Mouse (Mus musculus): ENCODE results near the gene Serp2. TPM values are rescaled to one million over a fixed set of nuclear protein-coding genes. Genes with fewer than 3 reads are reported as not detected.

The Serp2 gene
- total and polyA plus RNA-seq, 2 experiments from 2014 or later = 199 to 271 TPM

DNA sequence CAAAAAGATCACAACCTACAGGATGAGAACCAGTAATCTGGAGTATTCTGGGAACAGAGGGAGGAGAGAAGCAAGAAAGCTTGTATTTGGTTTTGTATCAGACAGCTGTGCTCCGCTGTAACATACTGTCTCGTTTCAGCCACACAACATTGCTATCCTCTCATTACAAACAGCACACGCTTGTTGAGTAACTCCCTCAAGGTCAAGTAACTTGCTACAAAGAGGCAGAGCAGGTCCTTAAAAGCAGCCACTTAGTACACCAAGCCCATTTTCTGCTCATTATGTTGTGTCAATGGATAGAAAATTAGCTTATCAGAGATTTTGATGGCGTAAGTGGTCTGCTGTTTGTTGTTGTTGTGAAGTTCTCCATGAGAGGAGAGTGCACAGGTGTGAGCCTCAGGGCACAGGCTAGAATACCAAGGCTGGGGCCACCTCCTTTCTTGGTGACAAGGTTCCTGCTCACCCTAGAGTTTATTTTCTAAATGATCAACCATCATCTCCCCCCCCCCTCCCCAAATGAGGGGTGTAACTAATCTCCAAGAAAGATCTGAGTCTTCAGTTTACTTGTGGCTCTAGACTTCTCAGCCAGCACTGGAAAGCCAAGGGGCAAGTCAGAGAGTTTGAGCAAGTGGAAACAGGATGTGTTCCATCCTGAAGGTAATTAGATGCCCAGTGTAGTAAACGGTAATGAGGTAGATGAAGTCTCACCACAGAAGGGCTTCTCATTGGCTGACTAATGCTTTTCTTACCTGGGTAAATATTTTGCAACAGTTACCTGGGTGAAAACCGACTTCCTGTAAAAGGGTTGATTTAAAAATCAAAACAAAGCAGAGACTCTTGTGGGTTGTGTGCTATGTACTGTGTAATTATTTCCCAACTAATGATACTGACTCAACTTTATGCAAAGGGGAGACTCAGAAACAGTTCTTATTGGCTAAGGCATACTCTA is 25.6 kb upstream of the Serp2 start:
- H3K9ac ChIP-seq (replicated peaks; ENCODE audit: low read length, poor library complexity, severe bottlenecking) = no peak overlapping the region
- no peaks in the 10 kb centered on the region for H3K27me3 ChIP-seq (ENCODE audit: insufficient read depth, low read length)
- H3K36me3 ChIP-seq (ENCODE audit: insufficient read depth, low read length) = no peaks in the 10 kb centered on the region
- DNase-seq (ENCODE audit: low spot score) (no peak), ATAC-seq (ENCODE audit: low FRiP score) (no peak)
- no peak overlapping the region for H3K27ac ChIP-seq (ENCODE audit: low read depth, low read length)
- whole genome bisulfite sequencing = 89% methylated on average over 6 of the region's 6 CpGs
- H3K4me2 ChIP-seq (ENCODE audit: low read depth, low read length, poor library complexity, severe bottlenecking) = no peak overlapping the region
- H3K9me3 ChIP-seq (ENCODE audit: low read length) = no peaks in the 10 kb centered on the region
- no peak overlapping the region for H3K4me3 ChIP-seq (ENCODE audit: low read depth, low read length)
- H3K4me1 ChIP-seq (ENCODE audit: insufficient read depth, low read length) = no peaks in the 10 kb centered on the region
- TF ChIP-seq CTCF (IDR thresholded peaks at IDR 0.05) = no peak

DNA sequence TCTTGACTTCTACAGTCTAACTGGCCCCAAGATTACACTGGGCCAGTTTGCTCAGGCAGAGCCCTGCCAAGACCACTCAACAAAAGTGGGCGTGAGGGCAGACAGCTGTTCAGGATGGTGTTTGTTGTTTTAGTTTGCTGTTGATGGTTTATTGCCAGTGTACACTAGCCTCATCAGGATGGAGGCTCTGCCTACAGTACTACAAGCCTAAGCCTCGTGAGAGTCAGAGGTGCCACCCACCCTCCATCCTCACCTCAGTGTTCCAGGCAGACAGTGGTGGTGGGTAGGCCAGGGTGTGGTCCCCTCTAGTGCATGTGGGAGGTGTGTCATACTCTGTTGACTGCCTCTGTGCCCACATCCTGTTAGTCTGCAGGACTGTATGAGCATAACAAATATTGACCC is 23.0 kb upstream of the Serp2 start:
- DNase-seq (ENCODE audit: low spot score) = no peak
- Histone ChIP-seq H3K4me3 (ENCODE audit: low read depth, low read length) (no peak overlapping the region), H3K4me2 (ENCODE audit: low read depth, low read length, poor library complexity, severe bottlenecking) (no peak overlapping the region), H3K36me3 (ENCODE audit: insufficient read depth, low read length) (no peaks in the 10 kb centered on the region), H3K9ac (replicated peaks; ENCODE audit: low read length, poor library complexity, severe bottlenecking) (no peak overlapping the region), H3K4me1 (ENCODE audit: insufficient read depth, low read length) (no peaks in the 10 kb centered on the region), H3K9me3 (ENCODE audit: low read length) (no peaks in the 10 kb centered on the region), H3K27ac (ENCODE audit: low read depth, low read length) (no peak overlapping the region), H3K27me3 (ENCODE audit: insufficient read depth, low read length) (no peaks in the 10 kb centered on the region)
- no peak for TF ChIP-seq CTCF (IDR thresholded peaks at IDR 0.05)
- no peak for ATAC-seq (ENCODE audit: low FRiP score)
- 86% methylated on average over 2 of the region's 2 CpGs for WGBS

DNA sequence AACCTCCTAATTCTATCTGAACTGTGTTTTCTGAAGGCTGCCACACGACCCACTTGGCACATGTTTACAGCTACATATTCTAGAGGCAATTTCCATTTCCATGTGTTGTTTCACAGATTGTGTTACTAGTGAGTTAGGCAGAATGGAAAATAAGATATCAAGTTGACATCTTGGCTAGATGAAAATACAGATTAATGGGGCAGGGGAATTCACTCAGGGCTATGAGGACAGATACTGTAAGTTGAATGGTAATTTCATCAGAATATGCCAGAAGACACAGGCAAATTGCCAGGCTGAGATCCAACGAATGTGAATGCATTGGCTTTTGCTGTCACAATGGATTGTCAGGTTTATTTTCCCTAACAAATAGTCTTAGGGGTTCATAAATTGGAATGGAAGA is 21.2 kb upstream of the Serp2 start:
- DNase-seq (ENCODE audit: low spot score) (peak; percentile 26), ATAC-seq (ENCODE audit: low FRiP score) (no peak)
- Histone ChIP-seq H3K27ac (ENCODE audit: low read depth, low read length) (no peak overlapping the region), H3K36me3 (ENCODE audit: insufficient read depth, low read length) (no peaks in the 10 kb centered on the region), H3K9me3 (ENCODE audit: low read length) (no peaks in the 10 kb centered on the region), H3K4me2 (ENCODE audit: low read depth, low read length, poor library complexity, severe bottlenecking) (no peak overlapping the region), H3K4me3 (ENCODE audit: low read depth, low read length) (no peak overlapping the region), H3K9ac (replicated peaks; ENCODE audit: low read length, poor library complexity, severe bottlenecking) (no peak overlapping the region), H3K27me3 (ENCODE audit: insufficient read depth, low read length) (no peaks in the 10 kb centered on the region), H3K4me1 (ENCODE audit: insufficient read depth, low read length) (no peaks in the 10 kb centered on the region)
- 40% methylated on average over 2 of the region's 2 CpGs for WGBS
- no peak for TF ChIP-seq CTCF (IDR thresholded peaks at IDR 0.05)

DNA sequence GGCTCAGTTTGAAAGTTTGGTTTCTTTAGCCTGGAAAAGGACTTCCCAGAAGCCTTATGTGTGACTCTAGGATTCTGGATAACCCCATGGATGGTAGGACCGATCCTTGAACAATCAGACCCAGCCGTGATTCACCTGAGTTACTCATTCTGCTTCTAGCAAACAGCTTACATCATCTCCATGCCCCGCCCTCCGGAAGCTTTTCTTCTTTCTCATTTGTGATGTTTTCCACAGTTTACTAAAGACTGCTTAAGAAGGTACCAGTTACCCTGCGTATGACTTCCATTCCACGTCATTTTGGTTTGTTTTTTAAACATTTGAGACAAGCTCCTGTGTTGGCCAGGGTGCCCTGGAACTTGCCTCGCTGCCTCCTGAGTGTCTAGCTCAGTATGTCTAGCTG is 13.6 kb upstream of the Serp2 start:
- Histone ChIP-seq H3K36me3 (ENCODE audit: insufficient read depth, low read length) (no peaks in the 10 kb centered on the region), H3K27ac (ENCODE audit: low read depth, low read length) (no peak overlapping the region), H3K9ac (replicated peaks; ENCODE audit: low read length, poor library complexity, severe bottlenecking) (no peak overlapping the region), H3K4me2 (ENCODE audit: low read depth, low read length, poor library complexity, severe bottlenecking) (no peak overlapping the region), H3K4me1 (ENCODE audit: insufficient read depth, low read length) (no peaks in the 10 kb centered on the region), H3K4me3 (ENCODE audit: low read depth, low read length) (no peak overlapping the region), H3K9me3 (ENCODE audit: low read length) (no peaks in the 10 kb centered on the region), H3K27me3 (ENCODE audit: insufficient read depth, low read length) (no peaks in the 10 kb centered on the region)
- no peak for TF ChIP-seq CTCF (IDR thresholded peaks at IDR 0.05)
- ATAC-seq (ENCODE audit: low FRiP score) = no peak
- DNase-seq (ENCODE audit: low spot score) = no peak
- WGBS = 90% methylated on average over 7 of the region's 7 CpGs

DNA sequence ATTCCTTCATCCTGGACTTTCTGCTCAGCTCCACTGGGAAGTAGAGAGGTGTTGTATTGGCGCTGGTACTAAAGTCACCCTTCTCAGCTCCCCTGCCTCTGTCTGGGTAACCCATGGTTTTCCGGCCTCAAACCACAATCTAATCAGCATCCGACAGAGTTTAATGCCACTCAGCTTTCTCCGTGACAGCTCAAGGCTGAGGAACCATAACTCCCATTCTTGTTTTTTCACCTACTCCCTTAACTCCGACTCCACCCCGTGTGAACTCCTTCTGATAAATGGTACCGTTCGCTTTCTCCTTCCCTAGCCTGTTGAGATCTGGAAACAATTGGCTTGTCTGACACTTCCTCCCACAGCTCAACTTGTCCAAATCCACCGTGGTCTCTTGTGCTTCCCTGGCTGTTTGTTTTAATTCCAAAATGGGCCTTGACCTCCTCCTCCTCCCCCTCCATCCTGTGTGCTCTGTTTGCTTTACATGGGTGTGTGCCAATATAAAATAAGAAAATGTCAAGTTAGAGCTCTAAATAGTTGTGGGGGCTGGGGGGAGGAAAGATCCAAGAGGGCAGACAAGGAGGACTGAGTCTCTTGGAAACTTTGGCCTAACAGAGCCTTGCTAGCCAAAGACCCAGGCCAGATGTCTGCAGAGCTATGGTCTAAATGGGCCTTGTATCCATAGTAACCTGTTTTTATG is 12.7 kb upstream of the Serp2 start:
- Histone ChIP-seq H3K27me3 (ENCODE audit: insufficient read depth, low read length) (no peaks in the 10 kb centered on the region), H3K9ac (replicated peaks; ENCODE audit: low read length, poor library complexity, severe bottlenecking) (no peak overlapping the region), H3K4me3 (ENCODE audit: low read depth, low read length) (no peak overlapping the region), H3K36me3 (ENCODE audit: insufficient read depth, low read length) (no peaks in the 10 kb centered on the region), H3K4me1 (ENCODE audit: insufficient read depth, low read length) (no peaks in the 10 kb centered on the region), H3K27ac (ENCODE audit: low read depth, low read length) (no peak overlapping the region), H3K4me2 (ENCODE audit: low read depth, low read length, poor library complexity, severe bottlenecking) (no peak overlapping the region), H3K9me3 (ENCODE audit: low read length) (no peaks in the 10 kb centered on the region)
- 68% methylated on average over 9 of the region's 9 CpGs for WGBS
- TF ChIP-seq CTCF (IDR thresholded peaks at IDR 0.05) = no peak
- ATAC-seq (ENCODE audit: low FRiP score) (no peak), DNase-seq (ENCODE audit: low spot score) (no peak)

DNA sequence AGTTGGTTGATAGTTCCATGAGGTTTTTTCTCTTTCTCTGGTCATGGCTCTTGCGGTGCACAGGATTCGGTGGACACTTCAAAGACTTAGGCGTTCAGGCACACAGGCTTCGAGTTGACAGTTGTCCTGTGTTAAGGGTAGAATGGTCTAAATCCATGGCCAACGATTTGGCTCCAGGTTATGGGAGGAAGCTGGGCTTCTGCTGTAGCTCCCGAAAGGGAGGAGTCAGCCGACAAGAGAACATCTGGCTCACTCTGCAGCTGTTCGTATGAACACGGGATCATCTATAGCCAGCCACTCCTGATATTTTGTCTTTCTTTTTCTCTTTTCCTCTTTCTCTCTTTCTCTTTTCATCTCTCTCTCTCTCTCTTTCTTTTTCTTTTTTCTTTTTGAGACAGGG is 11.9 kb upstream of the Serp2 start:
- H3K27me3 ChIP-seq (ENCODE audit: insufficient read depth, low read length) = no peaks in the 10 kb centered on the region
- DNase-seq (ENCODE audit: low spot score) = no peak
- no peak overlapping the region for H3K9ac ChIP-seq (replicated peaks; ENCODE audit: low read length, poor library complexity, severe bottlenecking)
- no peaks in the 10 kb centered on the region for H3K9me3 ChIP-seq (ENCODE audit: low read length)
- TF ChIP-seq CTCF (IDR thresholded peaks at IDR 0.05) = no peak
- no peak for ATAC-seq (ENCODE audit: low FRiP score)
- no peaks in the 10 kb centered on the region for H3K4me1 ChIP-seq (ENCODE audit: insufficient read depth, low read length)
- H3K4me3 ChIP-seq (ENCODE audit: low read depth, low read length) = no peak overlapping the region
- no peak overlapping the region for H3K27ac ChIP-seq (ENCODE audit: low read depth, low read length)
- WGBS = 80% methylated on average over 9 of the region's 9 CpGs
- H3K36me3 ChIP-seq (ENCODE audit: insufficient read depth, low read length) = no peaks in the 10 kb centered on the region
- H3K4me2 ChIP-seq (ENCODE audit: low read depth, low read length, poor library complexity, severe bottlenecking) = no peak overlapping the region

Data from midbrain, postnatal 0 days (tissue).